Mouse (Mus musculus): ENCODE results near the gene Tnfrsf21. TPM values are rescaled to one million over a fixed set of nuclear protein-coding genes. Genes with fewer than 3 reads are reported as not detected.

Gene Tnfrsf21
- polyA plus RNA-seq, 1 experiment from 2014 or later, result 70.8 TPM

GRCm38 (mm10) chr17:43128908-43129533, 112.7 kb downstream of the Tnfrsf21 start:
- in situ Hi-C loops (cut with MboI; ENCODE audit: low pct_unique_long_range_greater_than_20kb), result no loop called here
- DNase-seq (ENCODE audit: low read depth, low spot score) (no peak), ATAC-seq (no peak)
- TF ChIP-seq CTCF (IDR thresholded peaks at IDR 0.05), result no peak
- ChIA-PET POLR2A (no interaction called here), CTCF (interaction anchor here (0.8 kb wide), 1 partner anchor 13 kb away, joined by 3 read pairs; no protein-coding TSS in a partner anchor)
- H3K27me3 ChIP-seq, result no peaks in the 10 kb centered on the region

DNA sequence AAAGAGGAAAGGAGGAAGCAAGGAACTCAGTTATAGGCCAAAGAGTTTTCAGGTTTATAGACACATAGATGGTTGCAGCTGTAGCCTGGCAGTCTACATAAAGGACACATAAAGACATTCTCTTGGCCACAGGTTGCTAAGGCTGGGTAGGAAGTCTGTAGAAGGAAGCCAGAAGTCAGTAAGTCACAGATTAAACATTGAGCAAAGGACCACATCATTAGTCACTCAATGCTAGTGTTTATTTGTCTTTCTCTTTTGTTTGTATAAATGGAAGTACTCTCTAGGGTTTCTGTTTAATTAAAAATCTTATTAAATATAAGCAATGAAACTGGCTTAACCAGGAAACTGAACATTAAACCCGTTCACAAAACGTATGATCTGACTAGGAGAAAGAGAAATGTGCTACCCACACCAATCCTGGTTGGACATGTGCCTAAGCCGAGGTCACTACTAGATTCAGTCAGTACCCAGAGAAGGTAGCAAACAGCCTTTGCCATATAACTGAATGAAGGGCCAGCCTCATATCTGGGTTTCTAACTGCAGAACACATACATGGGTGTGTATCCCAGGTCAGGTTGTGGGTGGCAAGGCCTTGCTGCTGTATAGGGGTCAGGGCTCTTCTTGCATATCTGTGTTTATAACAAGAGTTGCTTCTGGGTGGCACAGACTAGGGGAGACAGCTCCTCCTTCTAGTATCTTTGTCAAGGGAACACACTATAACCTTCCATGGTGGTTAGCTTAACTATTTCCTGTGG, 113.9 kb downstream of the Tnfrsf21 start:
- POLR2A ChIA-PET, result interaction anchor here (0.6 kb wide), 1 partner anchor 120 kb away, joined by 3 read pairs; no protein-coding TSS in a partner anchor
- CTCF ChIA-PET, result no interaction called here
- no peak for TF ChIP-seq CTCF (IDR thresholded peaks at IDR 0.05)
- no peaks in the 10 kb centered on the region for H3K27me3 ChIP-seq
- no peak for ATAC-seq
- in situ Hi-C loops (cut with MboI; ENCODE audit: low pct_unique_long_range_greater_than_20kb), result no loop called here
- DNase-seq (ENCODE audit: low read depth, low spot score), result no peak

GRCm38 (mm10) chr17:43130870-43131264, 114.5 kb downstream of the Tnfrsf21 start:
- in situ Hi-C loops (cut with MboI; ENCODE audit: low pct_unique_long_range_greater_than_20kb), result no loop called here
- DNase-seq (ENCODE audit: low read depth, low spot score) (no peak), ATAC-seq (no peak)
- H3K27me3 ChIP-seq, result no peaks in the 10 kb centered on the region
- no peak for TF ChIP-seq CTCF (IDR thresholded peaks at IDR 0.05)
- POLR2A ChIA-PET, result interaction anchor here (0.6 kb wide), 1 partner anchor 121 kb away, joined by 3 read pairs; no protein-coding TSS in a partner anchor
- CTCF ChIA-PET, result interaction anchor here (0.7 kb wide), 1 partner anchor 15 kb away, joined by 3 read pairs; no protein-coding TSS in a partner anchor

DNA sequence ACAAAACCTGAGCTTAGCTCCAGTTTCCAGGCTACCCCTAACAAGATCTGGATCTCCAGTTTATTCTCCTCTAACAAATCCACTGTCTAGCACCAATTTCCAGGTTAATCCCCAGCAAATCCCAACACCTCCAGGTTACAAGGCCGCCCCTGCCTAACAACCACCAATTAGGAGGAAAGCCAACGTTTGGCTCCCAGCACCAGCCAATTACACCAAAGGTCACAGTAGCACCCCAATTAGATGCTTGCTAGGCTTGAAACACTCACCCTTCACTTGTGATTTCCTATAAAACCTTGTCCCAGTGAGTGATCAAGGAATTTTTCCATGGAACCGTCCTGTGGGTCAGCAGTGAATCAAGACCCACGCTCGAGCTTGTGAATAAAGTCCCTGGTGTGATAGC, 116.1 kb downstream of the Tnfrsf21 start:
- ATAC-seq (no peak), DNase-seq (ENCODE audit: low read depth, low spot score) (no peak)
- POLR2A ChIA-PET, result no interaction called here
- no peak for TF ChIP-seq CTCF (IDR thresholded peaks at IDR 0.05)
- in situ Hi-C loops (cut with MboI; ENCODE audit: low pct_unique_long_range_greater_than_20kb), result no loop called here
- CTCF ChIA-PET, result interaction anchor here (0.9 kb wide), 1 partner anchor 117 kb away, joined by 3 read pairs; no protein-coding TSS in a partner anchor
- H3K27me3 ChIP-seq, result no peaks in the 10 kb centered on the region

DNA sequence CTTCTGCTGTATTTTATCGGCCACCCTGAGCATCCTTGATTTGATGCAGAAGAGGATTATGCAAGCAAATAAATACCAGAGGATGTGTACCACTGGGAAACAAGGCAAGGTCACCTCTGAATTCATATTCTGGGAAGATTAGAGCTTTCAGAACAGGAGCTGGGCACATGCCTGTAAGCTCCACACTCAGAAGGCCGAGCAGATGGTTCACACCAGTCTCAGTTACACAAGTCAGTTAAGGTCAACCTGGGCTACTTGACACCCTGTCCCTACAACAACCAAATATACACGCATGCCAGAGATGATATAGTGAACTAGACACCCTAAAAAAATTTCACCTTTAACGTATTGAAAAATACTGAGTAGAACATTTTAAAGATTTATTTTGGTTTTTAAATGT, 116.8 kb downstream of the Tnfrsf21 start:
- ATAC-seq (no peak), DNase-seq (ENCODE audit: low read depth, low spot score) (no peak)
- no peaks in the 10 kb centered on the region for H3K27me3 ChIP-seq
- no peak for TF ChIP-seq CTCF (IDR thresholded peaks at IDR 0.05)
- ChIA-PET POLR2A (no interaction called here), CTCF (interaction anchor here (0.9 to 1.8 kb wide), 2 partner anchors 13 to 117 kb away, joined by 3 to 4 read pairs; no protein-coding TSS in a partner anchor)
- in situ Hi-C loops (cut with MboI; ENCODE audit: low pct_unique_long_range_greater_than_20kb), result no loop called here

GRCm38 (mm10) chr17:43134991-43135390, 118.6 kb downstream of the Tnfrsf21 start:
- no peak for TF ChIP-seq CTCF (IDR thresholded peaks at IDR 0.05)
- CTCF ChIA-PET, result interaction anchor here (1.2 to 1.8 kb wide), 3 partner anchors 11 to 16 kb away, joined by 3 to 4 read pairs (median 4); no protein-coding TSS in a partner anchor
- DNase-seq (ENCODE audit: low read depth, low spot score) (no peak), ATAC-seq (no peak)
- in situ Hi-C loops (cut with MboI; ENCODE audit: low pct_unique_long_range_greater_than_20kb), result no loop called here
- no peaks in the 10 kb centered on the region for H3K27me3 ChIP-seq
- POLR2A ChIA-PET, result interaction anchor here (0.9 kb wide), 1 partner anchor 263 kb away, joined by 4 read pairs; no protein-coding TSS in a partner anchor

GRCm38 (mm10) chr17:43135398-43136265, 119.3 kb downstream of the Tnfrsf21 start:
- TF ChIP-seq CTCF (IDR thresholded peaks at IDR 0.05), result no peak
- POLR2A ChIA-PET, result interaction anchor here (0.9 kb wide), 1 partner anchor 262 kb away, joined by 4 read pairs; no protein-coding TSS in a partner anchor
- H3K27me3 ChIP-seq, result no peaks in the 10 kb centered on the region
- ATAC-seq (no peak), DNase-seq (ENCODE audit: low read depth, low spot score) (no peak)
- in situ Hi-C loops (cut with MboI; ENCODE audit: low pct_unique_long_range_greater_than_20kb), result no loop called here
- CTCF ChIA-PET, result interaction anchor here (1.2 to 1.4 kb wide), 2 partner anchors 14 to 16 kb away, joined by 3 to 4 read pairs; no protein-coding TSS in a partner anchor

GRCm38 (mm10) chr17:43136720-43137119, 120.4 kb downstream of the Tnfrsf21 start:
- ChIA-PET POLR2A (no interaction called here), CTCF (interaction anchor here (0.6 kb wide), 1 partner anchor 9 kb away, joined by 3 read pairs; no protein-coding TSS in a partner anchor)
- no peak for TF ChIP-seq CTCF (IDR thresholded peaks at IDR 0.05)
- H3K27me3 ChIP-seq, result no peaks in the 10 kb centered on the region
- in situ Hi-C loops (cut with MboI; ENCODE audit: low pct_unique_long_range_greater_than_20kb), result no loop called here
- DNase-seq (ENCODE audit: low read depth, low spot score) (no peak), ATAC-seq (no peak)

DNA sequence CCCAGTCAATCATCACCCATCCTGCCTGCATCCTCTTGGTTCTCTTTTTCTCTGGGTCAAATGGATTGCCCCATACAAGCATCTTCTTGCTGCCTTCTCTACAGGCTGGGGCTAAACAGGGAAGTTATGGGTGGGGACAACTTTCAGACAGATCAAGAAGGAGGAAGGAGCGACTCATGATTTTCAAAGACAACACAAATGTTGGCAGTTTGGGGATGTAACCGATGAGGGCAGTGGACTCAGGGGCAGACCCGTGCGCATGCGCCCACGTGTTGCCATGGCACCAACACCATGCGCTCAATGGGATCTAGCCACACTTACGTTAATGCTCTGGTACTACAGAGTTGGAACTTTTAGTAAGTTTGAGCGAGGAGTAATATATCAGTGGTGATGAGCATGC, 121.5 kb downstream of the Tnfrsf21 start:
- in situ Hi-C loops (cut with MboI; ENCODE audit: low pct_unique_long_range_greater_than_20kb), result no loop called here
- ChIA-PET POLR2A (no interaction called here), CTCF (no interaction called here)
- no peak for TF ChIP-seq CTCF (IDR thresholded peaks at IDR 0.05)
- H3K27me3 ChIP-seq, result no peaks in the 10 kb centered on the region
- ATAC-seq (no peak), DNase-seq (ENCODE audit: low read depth, low spot score) (no peak)

- ATAC-seq, result peak; percentile 62
- H3K27me3 ChIP-seq, result no peaks in the 10 kb centered on the region
- CTCF ChIA-PET, result interaction anchor here (1.2 kb wide), 1 partner anchor 53 kb away, joined by 3 read pairs; no protein-coding TSS in a partner anchor
- no peak for DNase-seq (ENCODE audit: low read depth, low spot score)
- POLR2A ChIA-PET, result no interaction called here
- in situ Hi-C loops (cut with MboI; ENCODE audit: low pct_unique_long_range_greater_than_20kb), result no loop called here
- TF ChIP-seq CTCF (IDR thresholded peaks at IDR 0.05), result no peak
Observed at GRCm38 (mm10) chr17:43138356-43138755, 122.0 kb downstream of the Tnfrsf21 start.

Other genes with a start within 250 kb of the Tnfrsf21 start
- gene Cd2ap, start 139.9 kb upstream of the Tnfrsf21 start, polyA plus RNA-seq (2021), result 110 TPM

Data from Patski (cell line).